8 mouse cellular contexts compared by ENCODE assay signal in genomic region chr7:45715741-45716459, GRCm38 (mm10). TPM values are rescaled to one million over a fixed set of nuclear protein-coding genes. Genes with fewer than 3 reads are reported as not detected.
DNase-seq lines count a peak whose midpoint lies in the region; ATAC-seq lines count a peak whose summit lies in the region.

No protein-coding gene starts in this region.

- H3K36me3 ChIP-seq in intestine, embryonic 14.5 days (ENCODE audit: control insufficient read depth, insufficient read depth, low read length), result peaks cover 48% of the 10 kb centered on the region
- H3K36me3 ChIP-seq in midbrain, embryonic 10.5 days, result peaks cover 53% of the 10 kb centered on the region

- H3K9me3 ChIP-seq in intestine, embryonic 14.5 days (ENCODE audit: control insufficient read depth, low read length), result no peaks in the 10 kb centered on the region
- no peaks in the 10 kb centered on the region for H3K9me3 ChIP-seq in midbrain, embryonic 10.5 days (replicated peaks)

- peak; percentile 43 for DNase-seq in adrenal gland, adult 8-10 months
- DNase-seq in adrenal gland, postnatal 10 days, result no peak
- peak; percentile 23 to 46 for DNase-seq in spleen, postnatal 10 days (ENCODE audit: low spot score in 2 of 2)
- DNase-seq in spleen, adult 18-20 months, result no peak
- no peak for DNase-seq in intestine, embryonic 14.5 days (ENCODE audit: low spot score)
- DNase-seq in midbrain, embryonic 10.5 days (ENCODE audit: low spot score), result no peak
- no peak for DNase-seq in embryo, embryonic 11 days
- DNase-seq in ovary, postnatal 36 days (ENCODE audit: low spot score), result no peak

- no peak overlapping the region for H3K9ac ChIP-seq in intestine, embryonic 14.5 days (ENCODE audit: low read length)

- no peak for ATAC-seq in intestine, embryonic 14.5 days (replicated peaks; ENCODE audit: low FRiP score, low TSS enrichment, low read depth)

- H3K4me2 ChIP-seq in intestine, embryonic 14.5 days (ENCODE audit: low read length), result peak overlapping the region; percentile 82

- no peaks in the 10 kb centered on the region for H3K27me3 ChIP-seq in intestine, embryonic 14.5 days (replicated peaks; ENCODE audit: control insufficient read depth, insufficient read depth, low read length)
- no peaks in the 10 kb centered on the region for H3K27me3 ChIP-seq in midbrain, embryonic 10.5 days (ENCODE audit: low read depth, poor library complexity, severe bottlenecking)

- H3K4me3 ChIP-seq in intestine, embryonic 14.5 days (ENCODE audit: low read depth, low read length), result 0 out of 2 replicates have a peak overlapping the region, but pooled peaks have one; percentile 69
- peak overlapping the region; percentile 82 for H3K4me3 ChIP-seq in midbrain, embryonic 10.5 days

- WGBS in intestine, embryonic 14.5 days, result 82% methylated on average over 19 of the region's 19 CpGs
- WGBS in midbrain, embryonic 10.5 days, result 87% methylated on average over 19 of the region's 19 CpGs

- peaks cover 34% of the 10 kb centered on the region for H3K4me1 ChIP-seq in intestine, embryonic 14.5 days (replicated peaks; ENCODE audit: control insufficient read depth, insufficient read depth, low read length)
- peaks cover 54% of the 10 kb centered on the region for H3K4me1 ChIP-seq in midbrain, embryonic 10.5 days

- H3K27ac ChIP-seq in intestine, embryonic 14.5 days (ENCODE audit: low read depth), result no peak overlapping the region
- H3K27ac ChIP-seq in midbrain, embryonic 10.5 days (replicated peaks), result peak overlapping the region; percentile 89

RNA-seq across cellular contexts. Expression of gene Rpl18, which starts 0.6 kb away (rescaled TPM):
- 1,000 to 10,000 TPM; 1,011 to 1,224 (median 1,104) TPM for total RNA-seq in adrenal gland, adult 8-10 months (2022)
- total RNA-seq in adrenal gland, postnatal 10 days (2021), result 1,000 to 10,000 TPM; 1,029 to 1,042 TPM
- polyA plus RNA-seq in intestine, embryonic 14.5 days (2014; fragmentation: Nextera tagmentation; extraction: Ambion mirVana), result 1,434 and 1,450 TPM in 2 replicates
- polyA plus RNA-seq in midbrain, embryonic 10.5 days (2016; fragmentation: Nextera tagmentation; extraction: Ambion mirVana), result 965 and 1,116 TPM in 2 replicates

RNA-seq across cellular contexts. Expression of gene Sphk2, which starts 1.9 kb away (rescaled TPM):
- 10 to 100 TPM; 36.9 to 40.2 (median 39.3) TPM for total RNA-seq in adrenal gland, adult 8-10 months (2022)
- 10 to 100 TPM; 28.0 to 28.8 TPM for total RNA-seq in adrenal gland, postnatal 10 days (2021)
- 27.3 and 28.1 TPM in 2 replicates for polyA plus RNA-seq in intestine, embryonic 14.5 days (2014; fragmentation: Nextera tagmentation; extraction: Ambion mirVana)
- 32.3 and 32.8 TPM in 2 replicates for polyA plus RNA-seq in midbrain, embryonic 10.5 days (2016; fragmentation: Nextera tagmentation; extraction: Ambion mirVana)

RNA-seq across cellular contexts. Expression of gene Fam83e, which starts 5.1 kb away (rescaled TPM):
- 1 to 10 TPM in 1 of 4 experiments, under 1 TPM in 3; 0.29 to 2.1 (median 0.66) TPM for total RNA-seq in adrenal gland, adult 8-10 months (2022)
- total RNA-seq in adrenal gland, postnatal 10 days (2021), result under 1 TPM; 0.27 to 0.33 TPM
- 4.1 and 5.8 TPM in 2 replicates for polyA plus RNA-seq in intestine, embryonic 14.5 days (2014; fragmentation: Nextera tagmentation; extraction: Ambion mirVana)
- 1.7 and 2.0 TPM in 2 replicates for polyA plus RNA-seq in midbrain, embryonic 10.5 days (2016; fragmentation: Nextera tagmentation; extraction: Ambion mirVana)

RNA-seq across cellular contexts. Expression of gene Spaca4, which starts 9.7 kb away (rescaled TPM):
- not detected for total RNA-seq in adrenal gland, adult 8-10 months (2022)
- not detected for total RNA-seq in adrenal gland, postnatal 10 days (2021)
- polyA plus RNA-seq in intestine, embryonic 14.5 days (2014; fragmentation: Nextera tagmentation; extraction: Ambion mirVana), result 0.45 TPM in 1 of 2 replicates, not detected in the other
- not detected in 2 replicates for polyA plus RNA-seq in midbrain, embryonic 10.5 days (2016; fragmentation: Nextera tagmentation; extraction: Ambion mirVana)

RNA-seq across cellular contexts. Expression of gene Dbp, which starts 11.0 kb away (rescaled TPM):
- 100 to 1,000 TPM; 254 to 411 (median 333) TPM for total RNA-seq in adrenal gland, adult 8-10 months (2022)
- 10 to 100 TPM; 21.4 to 62.3 TPM for total RNA-seq in adrenal gland, postnatal 10 days (2021)
- 3.7 and 4.0 TPM in 2 replicates for polyA plus RNA-seq in intestine, embryonic 14.5 days (2014; fragmentation: Nextera tagmentation; extraction: Ambion mirVana)
- 2.1 and 2.9 TPM in 2 replicates for polyA plus RNA-seq in midbrain, embryonic 10.5 days (2016; fragmentation: Nextera tagmentation; extraction: Ambion mirVana)

Comparison
In these comparisons a context has a peak if more than half of its experiments do, and no peak if none do; other contexts are left out.
1. DNase-seq: peak in adrenal gland, adult 8-10 months (single experiment) and spleen, postnatal 10 days (2 of 2); none in adrenal gland, postnatal 10 days (single experiment), spleen, adult 18-20 months (0 of 2), intestine, embryonic 14.5 days (single experiment), midbrain, embryonic 10.5 days (single experiment), embryo, embryonic 11 days (single experiment) and ovary, postnatal 36 days (single experiment).